Mouse (Mus musculus) kidney, postnatal 10 days (tissue): ENCODE results near the gene Ecpas.
A peak's percentile ranks its signal among the peaks of the same experiment; 100 is the strongest.

Experiments
- DNase-seq: peaks from one replicate; pipeline ENCODE4 v3.0.0; 2021; ENCODE audit warnings: mixed read lengths

The Ecpas gene

DNA sequence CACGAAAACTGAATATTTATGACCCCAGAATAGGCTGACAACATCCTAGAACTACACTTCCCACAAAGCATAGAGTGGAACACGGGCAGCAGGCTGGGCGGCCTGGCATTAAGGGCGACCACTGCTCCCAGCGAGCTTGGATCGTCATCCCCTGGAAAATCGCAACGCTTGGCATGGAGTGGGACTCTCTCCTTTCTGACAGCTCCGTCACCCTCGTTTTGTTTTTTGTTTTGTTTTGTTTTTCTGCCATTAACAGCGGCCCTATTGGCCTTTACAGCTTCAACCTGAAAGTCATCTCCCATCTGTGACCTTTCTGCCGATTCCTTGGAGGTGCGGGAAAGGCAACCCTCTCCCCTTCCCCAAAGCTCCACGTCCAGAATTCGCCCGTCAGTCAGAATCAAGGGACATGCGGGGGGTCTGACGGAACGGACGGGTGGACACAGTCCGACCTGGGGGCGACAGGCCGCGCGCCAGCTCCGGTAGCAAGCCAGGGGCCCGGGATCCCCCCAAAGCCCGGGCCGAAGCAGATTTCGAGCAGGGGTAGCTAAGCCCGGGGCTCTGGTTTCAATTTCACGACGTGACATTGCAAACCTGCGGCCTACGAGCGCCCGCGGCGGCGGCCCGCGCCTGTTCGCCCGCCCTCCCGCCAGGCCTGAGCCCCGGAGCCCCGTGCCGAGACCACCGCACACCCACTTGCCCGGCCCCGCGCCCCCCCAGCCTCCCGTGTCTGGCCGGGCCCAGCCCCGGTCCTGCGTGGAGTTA lies 1.3 kb downstream of the Ecpas start:
- DNase-seq = peak; percentile 72

DNA sequence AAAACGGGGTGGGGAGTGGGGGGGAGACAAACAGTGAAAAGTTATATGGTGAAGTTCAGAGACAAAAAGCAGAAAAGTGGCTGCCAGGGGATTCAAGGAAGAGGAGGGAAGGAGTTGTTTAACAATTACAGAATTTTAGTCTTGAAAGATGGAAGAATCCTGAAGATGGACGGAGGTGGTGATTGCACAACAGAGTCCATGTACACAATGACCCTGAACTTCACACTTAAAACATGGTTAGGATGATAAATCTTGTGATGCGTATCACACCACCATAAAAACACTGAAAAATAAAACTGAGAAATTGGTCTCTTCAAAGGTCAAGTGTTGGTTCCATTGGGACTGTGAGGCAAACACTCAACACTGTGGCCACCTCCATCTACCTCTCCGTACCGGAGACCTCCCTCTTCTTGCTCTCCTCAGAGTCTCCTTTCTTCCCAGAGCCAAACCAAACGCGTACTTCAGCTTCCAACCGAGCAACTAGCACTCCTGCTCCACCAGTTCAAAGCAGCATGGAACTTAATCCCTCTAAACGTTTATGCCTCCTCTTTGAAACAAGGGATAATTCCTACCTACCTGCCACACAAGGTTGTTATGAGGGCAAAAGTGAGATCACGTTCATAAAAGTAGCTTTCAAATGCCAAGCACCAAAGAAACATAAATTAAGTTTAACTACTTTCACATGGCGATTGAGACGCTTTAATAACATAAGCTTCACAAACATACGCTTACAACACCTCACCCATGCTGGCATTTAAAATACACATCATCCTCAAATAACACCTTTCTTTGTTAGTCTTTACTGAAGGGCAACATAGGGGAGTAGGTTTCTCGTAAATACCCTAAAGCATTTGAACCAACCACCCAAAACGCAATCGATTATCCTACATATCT lies 2.1 kb downstream of the Ecpas start:
- DNase-seq = no peak

GRCm38 (mm10) chr4:58907453-58907852 lies 5.1 kb downstream of the Ecpas start:
- DNase-seq = no peak

- DNase-seq = no peak
Measured at GRCm38 (mm10) chr4:58898318-58898717, 14.2 kb downstream of the Ecpas start.

DNA sequence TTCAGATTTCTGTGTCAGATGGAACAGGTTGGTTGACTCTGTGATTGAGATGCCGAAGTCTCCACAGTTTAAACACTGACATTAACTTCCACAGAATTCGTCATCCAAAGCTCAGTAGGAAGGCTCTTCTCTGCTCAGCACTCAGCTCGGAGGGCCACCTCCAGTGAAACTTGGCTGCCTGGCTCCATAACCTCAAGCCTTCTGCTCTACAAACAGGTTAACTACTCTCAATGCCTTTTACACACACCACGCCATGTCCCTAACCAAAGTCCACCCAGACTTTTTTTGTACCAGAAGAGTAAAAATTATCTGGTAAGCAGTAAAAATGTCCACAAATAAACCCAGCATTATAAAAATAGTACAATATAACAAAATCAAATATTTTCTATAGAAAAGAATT lies 15.1 kb downstream of the Ecpas start:
- no peak for DNase-seq

DNA sequence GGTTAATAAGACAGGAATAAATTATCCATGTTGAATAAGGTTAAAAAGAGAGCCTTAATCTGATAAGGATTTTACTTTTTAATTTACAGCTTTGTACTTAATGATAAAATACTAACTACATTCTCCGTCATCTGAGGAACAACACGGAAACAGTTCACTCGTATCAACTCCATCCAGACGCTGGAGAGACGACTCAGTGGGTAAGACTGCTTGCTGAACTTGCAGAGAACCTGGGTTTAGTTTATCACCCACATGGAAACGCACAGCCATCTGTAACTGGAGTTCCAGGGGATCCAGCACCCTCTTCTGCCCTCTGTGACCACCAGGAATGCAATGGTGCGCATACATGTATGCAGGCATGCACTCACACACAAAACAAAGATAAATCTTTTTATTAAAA lies 18.1 kb downstream of the Ecpas start:
- DNase-seq = no peak

- no peak for DNase-seq
Measured at GRCm38 (mm10) chr4:58890035-58890782, 22.3 kb downstream of the Ecpas start.

DNA sequence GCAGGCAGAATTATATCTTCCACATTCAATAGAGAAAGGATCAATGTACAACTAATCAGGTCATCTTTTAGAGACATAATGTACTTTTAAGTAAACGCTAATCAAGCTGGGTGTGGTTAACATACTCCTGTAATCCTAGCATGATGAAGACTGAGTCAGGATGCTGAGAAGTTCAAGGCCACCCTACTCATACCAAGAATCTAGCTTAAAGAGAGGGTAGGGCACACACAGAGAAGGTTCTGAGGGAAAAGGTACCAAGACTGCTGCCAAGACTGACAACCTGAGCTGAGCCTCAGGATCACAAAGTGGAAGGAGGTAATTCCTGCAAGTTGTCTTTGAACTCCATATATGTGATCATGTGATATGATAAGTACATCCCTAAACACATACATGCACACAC lies 24.0 kb downstream of the Ecpas start:
- DNase-seq = no peak

DNA sequence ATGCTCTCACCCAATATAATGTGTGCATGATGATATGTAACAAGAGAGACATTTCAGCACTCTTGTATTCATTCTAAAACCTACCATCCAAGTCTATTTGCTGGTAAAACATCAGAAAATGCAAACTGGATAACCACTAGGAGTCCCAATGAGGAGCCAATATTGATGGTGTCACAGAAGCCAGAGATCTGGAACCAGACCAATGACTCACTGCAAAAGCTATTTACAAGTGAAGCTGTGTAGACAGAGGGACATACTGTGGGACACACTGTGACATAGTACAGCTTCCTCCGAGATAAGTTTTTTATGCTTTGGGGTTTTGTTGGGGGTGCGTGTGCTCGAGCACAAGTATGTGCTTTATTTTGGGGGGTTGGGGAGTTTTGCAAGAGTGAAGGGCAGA lies 24.9 kb downstream of the Ecpas start:
- DNase-seq = no peak

DNA sequence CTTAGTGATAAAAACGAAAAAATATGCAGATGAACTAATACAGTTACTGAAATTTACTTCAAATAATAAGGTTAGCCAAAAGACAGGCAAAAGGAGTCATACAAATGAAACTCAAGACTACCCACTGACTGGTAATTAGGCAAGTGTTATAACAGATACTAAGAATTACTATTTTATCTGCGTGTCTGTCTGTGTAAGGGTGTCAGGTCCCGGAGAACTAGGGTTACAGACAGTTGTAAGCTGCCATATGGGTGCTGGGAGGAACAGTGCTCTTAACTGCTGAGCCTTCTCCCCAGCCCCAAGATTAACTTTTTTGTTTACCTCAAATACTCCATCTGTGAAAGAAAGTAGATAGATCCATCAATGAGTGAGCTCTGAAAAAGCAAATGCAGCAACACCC lies 25.8 kb downstream of the Ecpas start:
- no peak for DNase-seq

DNA sequence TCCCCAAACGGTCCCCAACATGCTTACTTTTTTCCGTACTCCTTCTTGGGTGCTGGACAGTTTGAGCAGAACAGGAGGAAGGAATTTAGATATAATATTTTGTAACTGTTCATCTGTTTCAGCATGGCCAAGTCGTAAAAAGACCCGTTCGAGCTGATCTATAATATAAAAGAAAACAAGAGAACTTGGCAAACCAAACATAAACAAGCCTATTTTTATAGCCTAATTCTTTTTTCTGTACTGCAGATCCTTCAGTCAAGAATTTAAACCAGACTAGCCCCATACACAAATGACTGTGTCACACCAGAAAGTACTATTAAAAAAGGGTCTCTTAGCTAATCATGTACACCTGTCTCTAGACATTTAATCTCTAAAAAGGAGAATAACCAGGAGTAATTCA lies 27.2 kb downstream of the Ecpas start:
- DNase-seq = no peak

DNA sequence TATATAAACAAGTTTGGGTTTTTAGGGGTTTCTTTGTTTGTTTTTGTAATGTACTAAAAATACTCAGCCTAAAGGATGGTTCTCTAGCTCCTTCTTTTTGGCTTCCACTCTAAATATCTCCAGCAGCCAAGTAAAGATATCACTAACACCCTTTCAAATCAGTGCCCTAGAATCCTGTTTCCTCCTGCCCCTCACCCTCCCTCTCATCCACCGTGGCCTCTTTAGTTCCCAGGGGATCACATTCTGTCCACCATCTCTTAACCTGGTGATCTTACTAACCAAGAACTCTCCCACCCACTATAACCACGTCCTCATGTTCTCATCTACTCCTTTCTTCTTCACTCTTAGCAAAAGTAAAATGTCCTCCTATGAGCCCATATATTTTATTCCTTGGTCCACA lies 28.7 kb downstream of the Ecpas start:
- DNase-seq = no peak

GRCm38 (mm10) chr4:58874373-58874772 lies 38.2 kb downstream of the Ecpas start:
- DNase-seq = no peak

- peak; percentile 27 for DNase-seq
Measured at GRCm38 (mm10) chr4:58867242-58867641, 45.3 kb downstream of the Ecpas start.

DNA sequence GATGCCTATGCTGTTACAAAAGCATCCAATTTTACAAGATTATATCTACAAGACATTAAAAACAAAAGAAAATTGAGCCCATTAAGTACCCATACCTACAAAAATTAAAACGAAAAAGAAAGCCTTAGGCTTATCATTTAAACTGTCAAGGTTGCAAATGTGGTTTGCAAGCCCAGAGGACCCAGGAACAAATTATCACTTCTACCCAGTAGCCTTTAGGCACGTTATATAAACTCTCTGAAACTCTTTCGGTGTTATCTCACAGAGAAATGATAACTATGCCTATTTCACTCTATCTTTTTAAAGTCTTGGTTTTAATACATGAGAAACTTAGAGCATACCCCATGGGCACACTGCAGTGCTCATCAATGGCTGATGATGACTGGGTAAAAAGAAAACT lies 79.6 kb downstream of the Ecpas start:
- DNase-seq = no peak

- DNase-seq = no peak
Measured at GRCm38 (mm10) chr4:58825921-58826320, 86.6 kb downstream of the Ecpas start.

DNA sequence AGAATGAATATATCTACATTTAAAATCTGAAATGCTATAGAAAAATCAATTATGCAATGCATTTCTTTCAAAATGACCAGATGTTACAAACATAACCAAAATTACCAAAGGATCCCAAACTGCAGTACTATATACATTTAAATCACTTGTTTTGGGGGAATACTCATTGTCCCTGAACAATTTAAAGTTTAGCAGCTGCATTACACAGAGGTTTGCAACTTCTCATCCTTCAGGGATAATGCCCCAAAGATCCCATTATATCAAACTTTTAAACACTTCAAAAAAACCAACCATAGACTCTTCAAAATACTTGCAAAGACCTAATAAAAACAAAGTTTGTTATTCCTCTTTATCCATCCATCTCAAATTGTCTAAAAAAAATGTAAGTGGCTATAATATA lies 124.9 kb downstream of the Ecpas start, which contains the start of gene Olfr267:
Olfr267 (minus strand) TSS at position 101 of the 400 bp plus-strand sequence.
- no peak for DNase-seq

DNA sequence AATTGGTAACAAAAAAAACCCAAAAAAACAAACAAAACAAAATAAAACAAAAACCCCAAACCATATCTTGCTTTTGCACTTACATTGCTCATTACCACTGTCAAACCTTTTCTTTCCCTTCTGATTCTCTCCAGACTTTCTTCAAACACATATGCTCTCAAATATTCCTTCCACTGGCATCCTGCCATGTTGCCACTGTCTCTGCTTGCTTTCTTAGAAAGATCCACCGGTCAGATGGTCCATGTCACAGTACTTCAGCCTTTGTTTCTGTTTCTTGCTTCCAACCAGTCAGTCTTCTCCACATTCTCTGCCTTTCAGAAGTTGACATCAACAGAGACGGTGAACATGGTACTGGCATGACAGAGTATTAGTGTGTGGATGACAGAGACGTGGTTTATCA lies 125.9 kb downstream of the Ecpas start:
- no peak for DNase-seq

- peak; percentile 13 for DNase-seq
Measured at GRCm38 (mm10) chr4:58763417-58763816, 149.1 kb downstream of the Ecpas start.

- DNase-seq = no peak
Measured at GRCm38 (mm10) chr4:58749510-58749909, 163.0 kb downstream of the Ecpas start.

GRCm38 (mm10) chr4:58749101-58749500 lies 163.4 kb downstream of the Ecpas start:
- DNase-seq = peak; percentile 44
